Mouse (Mus musculus): ENCODE measurements around the gene Tnrc6b. TPM values are rescaled to one million over a fixed set of nuclear protein-coding genes. Genes with fewer than 3 reads are reported as not detected.

Gene Tnrc6b
- polyA plus RNA-seq, 1 experiment from 2014 or later: 10.1 TPM

- H3K27ac ChIP-seq (ENCODE audit: low read length): no peak overlapping the region
- H3K4me3 ChIP-seq (ENCODE audit: low read depth, low read length): no peak overlapping the region
- DNase-seq (ENCODE audit: low spot score): no peak
- H3K4me1 ChIP-seq (ENCODE audit: insufficient read depth, low read depth, low read length): no peaks in the 10 kb centered on the region
- H3K9me3 ChIP-seq (ENCODE audit: low read length): no peaks in the 10 kb centered on the region
- H3K36me3 ChIP-seq (ENCODE audit: insufficient read depth, low read length): peaks cover 32% of the 10 kb centered on the region
- no peak for ATAC-seq
- WGBS: 93% methylated on average over 12 of the region's 12 CpGs
- no peaks in the 10 kb centered on the region for H3K27me3 ChIP-seq (replicated peaks; ENCODE audit: insufficient read depth, low read length)
- no peak for TF ChIP-seq CTCF (IDR thresholded peaks at IDR 0.05)
- TF ChIP-seq EP300 (IDR thresholded peaks at IDR 0.05): no peak
- H3K9ac ChIP-seq (replicated peaks; ENCODE audit: low read depth): no peak overlapping the region
- H3K4me2 ChIP-seq (replicated peaks; ENCODE audit: low read depth, low read length): no peak overlapping the region
Observed at GRCm38 (mm10) chr15:80955836-80956438, 244.8 kb downstream of the Tnrc6b start.

- no peaks in the 10 kb centered on the region for H3K4me1 ChIP-seq (ENCODE audit: insufficient read depth, low read depth, low read length)
- peaks cover 25% of the 10 kb centered on the region for H3K36me3 ChIP-seq (ENCODE audit: insufficient read depth, low read length)
- H3K4me3 ChIP-seq (ENCODE audit: low read depth, low read length): no peak overlapping the region
- ATAC-seq: peak; percentile 86
- no peaks in the 10 kb centered on the region for H3K9me3 ChIP-seq (ENCODE audit: low read length)
- no peak for TF ChIP-seq CTCF (IDR thresholded peaks at IDR 0.05)
- TF ChIP-seq EP300 (IDR thresholded peaks at IDR 0.05): peak; percentile 80
- H3K27me3 ChIP-seq (replicated peaks; ENCODE audit: insufficient read depth, low read length): no peaks in the 10 kb centered on the region
- WGBS: 63% methylated on average over 1 of the region's 1 CpGs
- H3K4me2 ChIP-seq (replicated peaks; ENCODE audit: low read depth, low read length): no peak overlapping the region
- H3K9ac ChIP-seq (replicated peaks; ENCODE audit: low read depth): no peak overlapping the region
- H3K27ac ChIP-seq (ENCODE audit: low read length): no peak overlapping the region
- peak; percentile 86 for DNase-seq (ENCODE audit: low spot score)
Observed at GRCm38 (mm10) chr15:80969371-80969770, 258.3 kb downstream of the Tnrc6b start.

GRCm38 (mm10) chr15:80974311-80974710, 263.2 kb downstream of the Tnrc6b start:
- 20% methylated on average over 5 of the region's 5 CpGs for WGBS
- H3K27ac ChIP-seq (ENCODE audit: low read length): no peak overlapping the region

DNA sequence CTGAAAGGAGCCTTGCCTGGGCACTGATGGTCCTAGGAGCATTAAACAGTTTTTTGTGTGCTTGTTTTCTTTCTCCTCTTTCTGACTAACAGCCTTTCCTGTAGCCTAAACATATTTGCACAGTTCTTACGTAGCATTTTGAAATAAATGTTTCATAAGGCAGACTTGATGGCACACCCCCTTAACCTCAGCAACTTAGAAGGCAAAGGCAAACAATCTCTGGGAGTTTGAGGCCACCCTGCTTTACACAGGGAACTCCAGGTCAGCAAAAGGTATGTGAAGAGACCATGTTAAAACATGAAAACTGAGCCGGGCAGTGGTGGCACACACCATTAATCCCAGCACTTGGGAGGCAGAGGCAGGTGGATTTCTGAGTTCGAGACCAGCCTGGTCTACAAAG, 264.6 kb downstream of the Tnrc6b start:
- no peak overlapping the region for H3K4me2 ChIP-seq (replicated peaks; ENCODE audit: low read depth, low read length)
- peak overlapping the region; percentile 74 for H3K27ac ChIP-seq (ENCODE audit: low read length)
- no peaks in the 10 kb centered on the region for H3K9me3 ChIP-seq (ENCODE audit: low read length)
- H3K36me3 ChIP-seq (ENCODE audit: insufficient read depth, low read length): no peaks in the 10 kb centered on the region
- TF ChIP-seq EP300 (IDR thresholded peaks at IDR 0.05): peak; percentile 47; the same call in 1 of the 2 replicates
- TF ChIP-seq CTCF (IDR thresholded peaks at IDR 0.05): no peak
- H3K4me3 ChIP-seq (ENCODE audit: low read depth, low read length): no peak overlapping the region
- 64% methylated on average over 3 of the region's 3 CpGs for WGBS
- H3K9ac ChIP-seq (replicated peaks; ENCODE audit: low read depth): no peak overlapping the region
- peak; percentile 85 for DNase-seq (ENCODE audit: low spot score)
- H3K4me1 ChIP-seq (ENCODE audit: insufficient read depth, low read depth, low read length): peaks cover 5% of the 10 kb centered on the region; the same call in 1 of the 2 replicates
- peak; percentile 61 for ATAC-seq
- no peaks in the 10 kb centered on the region for H3K27me3 ChIP-seq (replicated peaks; ENCODE audit: insufficient read depth, low read length)

More at GRCm38 (mm10) chr15:80974311-80974710, 263.2 kb downstream of the Tnrc6b start:
- ATAC-seq (no peak), DNase-seq (ENCODE audit: low spot score) (no peak)
- Histone ChIP-seq H3K36me3 (ENCODE audit: insufficient read depth, low read length) (no peaks in the 10 kb centered on the region), H3K4me1 (ENCODE audit: insufficient read depth, low read depth, low read length) (peaks cover 2% of the 10 kb centered on the region; the same call in 1 of the 2 replicates), H3K4me2 (replicated peaks; ENCODE audit: low read depth, low read length) (no peak overlapping the region), H3K9me3 (ENCODE audit: low read length) (no peaks in the 10 kb centered on the region), H3K27me3 (replicated peaks; ENCODE audit: insufficient read depth, low read length) (no peaks in the 10 kb centered on the region), H3K4me3 (ENCODE audit: low read depth, low read length) (no peak overlapping the region), H3K9ac (replicated peaks; ENCODE audit: low read depth) (no peak overlapping the region)
- TF ChIP-seq CTCF (IDR thresholded peaks at IDR 0.05): no peak
- TF ChIP-seq EP300 (IDR thresholded peaks at IDR 0.05): no peak

- H3K9ac ChIP-seq (replicated peaks; ENCODE audit: low read depth): peak within 1 kb of the TSS; percentile 72
- no peaks in the 10 kb centered on the region for H3K36me3 ChIP-seq (ENCODE audit: insufficient read depth, low read length)
- H3K4me3 ChIP-seq (ENCODE audit: low read depth, low read length): peak within 1 kb of the TSS; percentile 84
- peaks cover 5% of the 10 kb centered on the region; the same call in 1 of the 2 replicates for H3K4me1 ChIP-seq (ENCODE audit: insufficient read depth, low read depth, low read length)
- H3K27ac ChIP-seq (ENCODE audit: low read length): peak within 1 kb of the TSS; percentile 82
- no peak for TF ChIP-seq EP300 (IDR thresholded peaks at IDR 0.05)
- TF ChIP-seq CTCF (IDR thresholded peaks at IDR 0.05): no peak
- peak; percentile 91 for ATAC-seq
- 4% methylated on average over 62 of the region's 67 CpGs for WGBS
- peak within 1 kb of the TSS; percentile 87 for H3K4me2 ChIP-seq (replicated peaks; ENCODE audit: low read depth, low read length)
- H3K9me3 ChIP-seq (ENCODE audit: low read length): no peaks in the 10 kb centered on the region
- peak; percentile 91 for DNase-seq (ENCODE audit: low spot score)
- no peaks in the 10 kb centered on the region for H3K27me3 ChIP-seq (replicated peaks; ENCODE audit: insufficient read depth, low read length)
Observed at GRCm38 (mm10) chr15:80977620-80978334, 266.7 kb downstream of the Tnrc6b start, which contains the start of gene Sgsm3. Sgsm3 (plus strand) TSS chr15:80977765.

DNA sequence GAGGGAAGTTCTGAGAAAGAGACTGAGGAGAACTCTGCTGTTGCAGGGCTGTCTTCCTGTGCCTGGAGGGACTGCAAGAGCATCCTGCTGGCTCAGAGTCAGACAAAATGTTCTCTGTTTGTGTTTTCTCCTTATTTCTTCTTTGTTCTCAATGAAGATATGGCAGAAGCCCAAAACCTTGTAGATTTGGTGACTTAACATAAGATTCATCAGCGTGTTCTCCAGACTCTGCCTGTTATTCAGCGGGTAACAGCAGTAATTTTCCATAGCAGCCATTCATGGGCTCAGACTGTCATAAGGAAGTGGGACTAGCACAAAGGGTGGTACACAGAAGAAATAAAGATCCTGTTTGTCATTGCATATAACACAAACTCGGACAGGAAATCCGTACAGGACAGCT, 268.5 kb downstream of the Tnrc6b start:
- no peaks in the 10 kb centered on the region for H3K9me3 ChIP-seq (ENCODE audit: low read length)
- H3K4me1 ChIP-seq (ENCODE audit: insufficient read depth, low read depth, low read length): peaks cover 5% of the 10 kb centered on the region; the same call in 1 of the 2 replicates
- no peak overlapping the region for H3K4me3 ChIP-seq (ENCODE audit: low read depth, low read length)
- H3K27me3 ChIP-seq (replicated peaks; ENCODE audit: insufficient read depth, low read length): no peaks in the 10 kb centered on the region
- ATAC-seq (peak; percentile 35), DNase-seq (ENCODE audit: low spot score) (peak; percentile 69)
- 40% methylated on average over 4 of the region's 4 CpGs for WGBS
- H3K9ac ChIP-seq (replicated peaks; ENCODE audit: low read depth): no peak overlapping the region
- H3K36me3 ChIP-seq (ENCODE audit: insufficient read depth, low read length): no peaks in the 10 kb centered on the region
- peak overlapping the region; percentile 55 for H3K27ac ChIP-seq (ENCODE audit: low read length)
- TF ChIP-seq CTCF (IDR thresholded peaks at IDR 0.05) (no peak), EP300 (IDR thresholded peaks at IDR 0.05) (no peak)
- no peak overlapping the region for H3K4me2 ChIP-seq (replicated peaks; ENCODE audit: low read depth, low read length)

All from lung, postnatal 0 days (tissue).